Mouse (Mus musculus): ENCODE data around the gene Kcnq5. TPM values are rescaled to one million over a fixed set of nuclear protein-coding genes. Genes with fewer than 3 reads are reported as not detected.

The Kcnq5 gene
- total and polyA plus RNA-seq, 3 experiments = 6.5 to 8.7 (median 8.2) TPM

- dilution Hi-C loops (cut with MboI; ENCODE audit: extremely low pct_ligation_motif_present, extremely low pct_unique_long_range_greater_than_20kb, low sequenced_read_pairs) (no loop called here), in situ Hi-C loops (cut with MboI; ENCODE audit: low pct_ligation_motif_present, low pct_unique_long_range_greater_than_20kb, low sequenced_read_pairs) (no loop called here)
- DNase-seq (ENCODE audit: extremely low read depth) = no peak
- Histone ChIP-seq H3K27me3 (replicated peaks) (no peaks in the 10 kb centered on the region), H3K4me1 (ENCODE audit: control insufficient read depth in 1 of 2, insufficient read depth in 2 of 2) (no peaks in the 10 kb centered on the region), H3K9me3 (replicated peaks; ENCODE audit: low read length) (no peaks in the 10 kb centered on the region), H3K27ac (ENCODE audit: insufficient read depth, low read depth) (no peak overlapping the region), H3K4me2 (ENCODE audit: insufficient read depth, low read depth, poor library complexity, severe bottlenecking) (no peak overlapping the region), H3K9ac (ENCODE audit: insufficient read depth, low read depth) (no peak overlapping the region), H3K4me3 (replicated peaks in 1 of 3; ENCODE audit: low read depth in 2 of 3, low read length in 2 of 3, poor library complexity in 1 of 3) (no peak overlapping the region), H3K79me2 (replicated peaks; ENCODE audit: control insufficient read depth, extremely low read depth, insufficient read depth, poor library complexity, severe bottlenecking) (no peaks in the 10 kb centered on the region), H3K36me3 (replicated peaks in 1 of 2; ENCODE audit: control insufficient read depth in 1 of 2, insufficient read depth in 1 of 2, low read length in 1 of 2) (no peaks in the 10 kb centered on the region)
- no peak for TF ChIP-seq SIN3A (IDR thresholded peaks at IDR 0.05; ENCODE audit: low read length)
- no peak for TF ChIP-seq MYC (IDR thresholded peaks at IDR 0.05; ENCODE audit: low read depth, low read length)
- no peak for TF ChIP-seq ELF1 (IDR thresholded peaks at IDR 0.05; ENCODE audit: low read depth, low read length)
- no peak for TF ChIP-seq JUND (conservative IDR thresholded peaks at IDR 0.05; ENCODE audit: low read depth, low read length)
- no peak for TF ChIP-seq NRF1 (IDR thresholded peaks at IDR 0.05; ENCODE audit: low read depth, low read length)
Measured at GRCm38 (mm10) chr1:21979755-21980154, 18.0 kb upstream of the Kcnq5 start.

DNA sequence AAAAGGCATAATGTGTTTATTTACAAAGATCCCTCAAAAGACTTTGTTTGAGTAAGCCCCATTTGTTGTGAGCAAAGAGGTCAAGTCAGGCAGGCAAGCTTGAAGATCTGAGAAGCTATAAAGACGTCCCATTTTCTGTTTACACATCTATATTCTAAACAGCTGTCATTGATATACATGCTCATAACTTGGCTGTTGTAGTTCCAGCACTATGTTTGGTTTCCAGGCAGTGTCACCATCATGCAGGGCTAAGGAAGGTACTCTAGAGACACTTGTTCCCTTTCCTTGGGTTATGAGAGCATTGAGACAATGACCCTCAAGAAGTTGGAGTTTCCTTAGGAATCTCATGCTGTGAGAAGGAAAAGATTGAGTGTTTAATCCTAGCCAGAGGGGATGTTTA is 17.6 kb upstream of the Kcnq5 start:
- no peaks in the 10 kb centered on the region for H3K9me3 ChIP-seq (replicated peaks; ENCODE audit: low read length)
- H3K36me3 ChIP-seq (replicated peaks in 1 of 2; ENCODE audit: control insufficient read depth in 1 of 2, insufficient read depth in 1 of 2, low read length in 1 of 2) = no peaks in the 10 kb centered on the region
- dilution Hi-C loops (cut with MboI; ENCODE audit: extremely low pct_ligation_motif_present, extremely low pct_unique_long_range_greater_than_20kb, low sequenced_read_pairs) (no loop called here), in situ Hi-C loops (cut with MboI; ENCODE audit: low pct_ligation_motif_present, low pct_unique_long_range_greater_than_20kb, low sequenced_read_pairs) (no loop called here)
- no peak overlapping the region for H3K4me3 ChIP-seq (replicated peaks in 1 of 3; ENCODE audit: low read depth in 2 of 3, low read length in 2 of 3, poor library complexity in 1 of 3)
- no peak overlapping the region for H3K27ac ChIP-seq (ENCODE audit: insufficient read depth, low read depth)
- H3K79me2 ChIP-seq (replicated peaks; ENCODE audit: control insufficient read depth, extremely low read depth, insufficient read depth, poor library complexity, severe bottlenecking) = no peaks in the 10 kb centered on the region
- H3K4me1 ChIP-seq (ENCODE audit: control insufficient read depth in 1 of 2, insufficient read depth in 2 of 2) = no peaks in the 10 kb centered on the region
- no peak overlapping the region for H3K4me2 ChIP-seq (ENCODE audit: insufficient read depth, low read depth, poor library complexity, severe bottlenecking)
- H3K9ac ChIP-seq (ENCODE audit: insufficient read depth, low read depth) = no peak overlapping the region
- no peaks in the 10 kb centered on the region for H3K27me3 ChIP-seq (replicated peaks)
- DNase-seq (ENCODE audit: extremely low read depth) = no peak
- TF ChIP-seq MXI1 (IDR thresholded peaks at IDR 0.05; ENCODE audit: low read depth, low read length) = no peak
- TF ChIP-seq POLR2AphosphoS2 (IDR thresholded peaks at IDR 0.05; ENCODE audit: low read depth, low read length) = no peak
- TF ChIP-seq NRF1 (IDR thresholded peaks at IDR 0.05; ENCODE audit: low read depth, low read length) = no peak
- TF ChIP-seq MYC (IDR thresholded peaks at IDR 0.05; ENCODE audit: low read depth, low read length) = no peak
- no peak for TF ChIP-seq ZKSCAN1 (IDR thresholded peaks at IDR 0.05; ENCODE audit: borderline replicate concordance, low read depth, low read length)
- TF ChIP-seq KAT2A (IDR thresholded peaks at IDR 0.05; ENCODE audit: insufficient replicate concordance, low read length) = no peak
- TF ChIP-seq NELFE (IDR thresholded peaks at IDR 0.05; ENCODE audit: low read depth, low read length) = no peak
- no peak for TF ChIP-seq TCF12 (IDR thresholded peaks at IDR 0.05; ENCODE audit: low read depth, low read length)
- no peak for TF ChIP-seq BHLHE40 (IDR thresholded peaks at IDR 0.05; ENCODE audit: low read depth, low read length)
- no peak for TF ChIP-seq ZMIZ1 (IDR thresholded peaks at IDR 0.05; ENCODE audit: low read depth, low read length)
- no peak for TF ChIP-seq MEF2A (IDR thresholded peaks at IDR 0.05; ENCODE audit: borderline replicate concordance, low read depth, low read length)
- TF ChIP-seq RCOR1 (conservative IDR thresholded peaks at IDR 0.05; ENCODE audit: low read depth, low read length) = no peak
- TF ChIP-seq ELF1 (IDR thresholded peaks at IDR 0.05; ENCODE audit: low read depth, low read length) = no peak
- no peak for TF ChIP-seq CHD1 (IDR thresholded peaks at IDR 0.05; ENCODE audit: low read depth, low read length)
- no peak for TF ChIP-seq UBTF (IDR thresholded peaks at IDR 0.05; ENCODE audit: low read depth, low read length)
- no peak for TF ChIP-seq EP300 (IDR thresholded peaks at IDR 0.05; ENCODE audit: low read length)
- no peak for TF ChIP-seq SMC3 (IDR thresholded peaks at IDR 0.05; ENCODE audit: low read depth, low read length)
- TF ChIP-seq MAFK (IDR thresholded peaks at IDR 0.05; ENCODE audit: insufficient replicate concordance, low read length) = no peak
- no peak for TF ChIP-seq GABPA (IDR thresholded peaks at IDR 0.05; ENCODE audit: insufficient replicate concordance, low read depth, low read length)
- TF ChIP-seq TBP (conservative IDR thresholded peaks at IDR 0.05; ENCODE audit: low read depth, low read length) = no peak
